Mouse (Mus musculus): ENCODE results near the gene Gps2. TPM values are rescaled to one million over a fixed set of nuclear protein-coding genes. Genes with fewer than 3 reads are reported as not detected.

Gps2 gene
- 116 and 124 TPM in 2 replicates for polyA plus RNA-seq (2012; ENCODE audit: insufficient read depth, low replicate concordance)

GRCm38 (mm10) chr11:69913554-69914371 is at the start of gene Gps2:
Gene Gps2, plus strand, starts transcription at chr11:69913888.
- Histone ChIP-seq H3K9me3 (no peaks in the 10 kb centered on the region), H3K27me3 (replicated peaks) (no peaks in the 10 kb centered on the region), H3K4me3 (replicated peaks) (peak within 1 kb of the TSS; percentile 98), H3K4me1 (peaks cover 61% of the 10 kb centered on the region), H3K36me3 (replicated peaks; ENCODE audit: low read length) (peaks cover 87% of the 10 kb centered on the region)
- TF ChIP-seq FLI1 (IDR thresholded peaks at IDR 0.05; ENCODE audit: low read length), result peak; percentile 54; the same call in 1 of the 2 replicates
- no peak for TF ChIP-seq GATA1 (IDR thresholded peaks at IDR 0.05; ENCODE audit: borderline replicate concordance, low read length)

- H3K9me3 ChIP-seq, result no peaks in the 10 kb centered on the region
- no peaks in the 10 kb centered on the region for H3K36me3 ChIP-seq (replicated peaks; ENCODE audit: low read length)
- no peak overlapping the region for H3K4me3 ChIP-seq (replicated peaks)
- H3K4me1 ChIP-seq, result peaks cover 10% of the 10 kb centered on the region
- TF ChIP-seq GATA1 (IDR thresholded peaks at IDR 0.05; ENCODE audit: borderline replicate concordance, low read length) (no peak), FLI1 (IDR thresholded peaks at IDR 0.05; ENCODE audit: low read length) (no peak)
- peaks cover 31% of the 10 kb centered on the region for H3K27me3 ChIP-seq (replicated peaks)
Measured at GRCm38 (mm10) chr11:69864138-69864860, 49.4 kb upstream of the Gps2 start.

DNA sequence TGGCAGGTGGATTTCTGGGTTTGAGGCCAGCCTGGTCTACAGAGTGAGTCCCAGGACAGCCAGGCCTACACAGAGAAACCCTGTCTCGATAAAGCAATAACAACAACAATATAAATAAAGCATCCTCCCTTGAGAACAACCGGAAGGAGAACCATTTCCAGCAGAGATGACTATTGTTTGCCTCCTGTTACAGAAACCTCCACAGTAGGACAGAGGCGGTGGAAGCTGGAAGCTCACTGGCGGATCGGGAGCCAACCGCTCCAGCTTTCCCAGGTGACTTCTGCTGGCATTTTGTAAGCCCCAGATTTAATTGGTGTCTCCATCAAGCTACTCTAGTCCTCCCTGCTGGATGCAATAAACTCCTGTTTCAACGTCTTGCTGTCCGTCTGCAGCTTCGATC is 48.1 kb upstream of the Gps2 start:
- TF ChIP-seq GATA1 (IDR thresholded peaks at IDR 0.05; ENCODE audit: borderline replicate concordance, low read length) (no peak), FLI1 (IDR thresholded peaks at IDR 0.05; ENCODE audit: low read length) (no peak)
- H3K9me3 ChIP-seq, result no peaks in the 10 kb centered on the region
- H3K4me3 ChIP-seq (replicated peaks), result no peak overlapping the region
- H3K4me1 ChIP-seq, result peaks cover 10% of the 10 kb centered on the region
- peaks cover 32% of the 10 kb centered on the region for H3K27me3 ChIP-seq (replicated peaks)
- H3K36me3 ChIP-seq (replicated peaks; ENCODE audit: low read length), result no peaks in the 10 kb centered on the region

- Histone ChIP-seq H3K36me3 (replicated peaks; ENCODE audit: low read length) (no peaks in the 10 kb centered on the region), H3K9me3 (no peaks in the 10 kb centered on the region), H3K4me1 (peaks cover 10% of the 10 kb centered on the region), H3K4me3 (replicated peaks) (no peak overlapping the region), H3K27me3 (replicated peaks) (peaks cover 30% of the 10 kb centered on the region)
- no peak for TF ChIP-seq FLI1 (IDR thresholded peaks at IDR 0.05; ENCODE audit: low read length)
- no peak for TF ChIP-seq GATA1 (IDR thresholded peaks at IDR 0.05; ENCODE audit: borderline replicate concordance, low read length)
Measured at GRCm38 (mm10) chr11:69867335-69867734, 46.4 kb upstream of the Gps2 start.

GRCm38 (mm10) chr11:69870289-69871069 is 43.2 kb upstream of the Gps2 start:
- Histone ChIP-seq H3K36me3 (replicated peaks; ENCODE audit: low read length) (no peaks in the 10 kb centered on the region), H3K9me3 (no peaks in the 10 kb centered on the region), H3K27me3 (replicated peaks) (peaks cover 30% of the 10 kb centered on the region), H3K4me1 (peaks cover 8% of the 10 kb centered on the region), H3K4me3 (replicated peaks) (no peak overlapping the region)
- TF ChIP-seq GATA1 (IDR thresholded peaks at IDR 0.05; ENCODE audit: borderline replicate concordance, low read length) (no peak), FLI1 (IDR thresholded peaks at IDR 0.05; ENCODE audit: low read length) (no peak)

- no peaks in the 10 kb centered on the region for H3K36me3 ChIP-seq (replicated peaks; ENCODE audit: low read length)
- no peak for TF ChIP-seq GATA1 (IDR thresholded peaks at IDR 0.05; ENCODE audit: borderline replicate concordance, low read length)
- TF ChIP-seq FLI1 (IDR thresholded peaks at IDR 0.05; ENCODE audit: low read length), result no peak
- H3K4me1 ChIP-seq, result peaks cover 22% of the 10 kb centered on the region
- peaks cover 24% of the 10 kb centered on the region for H3K27me3 ChIP-seq (replicated peaks)
- no peak overlapping the region for H3K4me3 ChIP-seq (replicated peaks)
- no peaks in the 10 kb centered on the region for H3K9me3 ChIP-seq
Measured at GRCm38 (mm10) chr11:69871822-69872221, 41.9 kb upstream of the Gps2 start.

DNA sequence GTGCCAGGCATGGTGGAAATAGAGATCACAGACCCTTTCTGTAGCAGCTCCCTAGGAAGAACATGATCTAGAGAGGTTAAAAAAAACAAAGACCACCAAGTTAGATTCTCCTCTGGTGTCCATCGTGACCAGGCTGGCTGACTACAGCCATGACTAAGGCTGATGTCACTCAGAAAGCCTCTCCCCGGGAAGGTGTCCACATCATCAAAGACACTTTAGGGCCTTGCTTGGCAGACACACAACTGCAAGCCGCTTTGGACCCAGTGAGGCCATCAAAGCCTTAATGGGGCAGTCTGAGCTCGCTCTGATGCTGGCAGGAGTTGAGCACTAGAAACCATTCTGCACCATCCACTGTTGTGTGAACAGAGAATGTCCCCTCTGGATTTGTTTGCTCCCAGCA is 41.2 kb upstream of the Gps2 start:
- H3K9me3 ChIP-seq, result no peaks in the 10 kb centered on the region
- no peaks in the 10 kb centered on the region for H3K36me3 ChIP-seq (replicated peaks; ENCODE audit: low read length)
- no peak overlapping the region for H3K4me3 ChIP-seq (replicated peaks)
- no peak for TF ChIP-seq GATA1 (IDR thresholded peaks at IDR 0.05; ENCODE audit: borderline replicate concordance, low read length)
- TF ChIP-seq FLI1 (IDR thresholded peaks at IDR 0.05; ENCODE audit: low read length), result no peak
- H3K4me1 ChIP-seq, result peaks cover 23% of the 10 kb centered on the region
- H3K27me3 ChIP-seq (replicated peaks), result peaks cover 18% of the 10 kb centered on the region

GRCm38 (mm10) chr11:69876186-69876585 is 37.5 kb upstream of the Gps2 start:
- peaks cover 2% of the 10 kb centered on the region for H3K36me3 ChIP-seq (replicated peaks; ENCODE audit: low read length)
- peak overlapping the region; percentile 42 for H3K4me3 ChIP-seq (replicated peaks)
- peaks cover 60% of the 10 kb centered on the region for H3K4me1 ChIP-seq
- H3K9me3 ChIP-seq, result no peaks in the 10 kb centered on the region
- TF ChIP-seq FLI1 (IDR thresholded peaks at IDR 0.05; ENCODE audit: low read length) (no peak), GATA1 (IDR thresholded peaks at IDR 0.05; ENCODE audit: borderline replicate concordance, low read length) (no peak)
- peaks cover 6% of the 10 kb centered on the region for H3K27me3 ChIP-seq (replicated peaks)

DNA sequence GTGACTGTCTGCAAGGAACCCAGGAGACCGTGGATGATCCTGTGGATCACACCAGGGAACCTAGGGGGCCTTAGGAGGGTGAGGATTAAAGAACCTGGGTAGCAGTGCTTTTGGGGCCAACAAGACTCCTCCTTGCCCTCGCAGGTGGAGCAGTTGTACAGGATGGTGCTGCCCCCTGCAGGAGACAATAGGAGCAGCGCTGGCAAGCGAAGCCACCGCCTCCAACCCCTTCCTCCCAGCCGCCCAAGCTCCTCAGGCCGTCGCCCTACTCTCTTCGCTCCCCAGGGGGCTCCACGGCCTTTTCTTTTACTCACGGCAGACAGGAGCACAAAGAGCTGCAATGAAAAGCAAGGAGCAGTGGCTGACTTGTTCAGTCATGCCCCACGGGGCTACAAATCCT is 36.8 kb upstream of the Gps2 start:
- H3K36me3 ChIP-seq (replicated peaks; ENCODE audit: low read length), result peaks cover 2% of the 10 kb centered on the region
- peaks cover 6% of the 10 kb centered on the region for H3K27me3 ChIP-seq (replicated peaks)
- no peak for TF ChIP-seq GATA1 (IDR thresholded peaks at IDR 0.05; ENCODE audit: borderline replicate concordance, low read length)
- TF ChIP-seq FLI1 (IDR thresholded peaks at IDR 0.05; ENCODE audit: low read length), result no peak
- H3K9me3 ChIP-seq, result no peaks in the 10 kb centered on the region
- peak overlapping the region; percentile 67 for H3K4me3 ChIP-seq (replicated peaks)
- H3K4me1 ChIP-seq, result peaks cover 67% of the 10 kb centered on the region
